Mouse (Mus musculus): ENCODE data around the gene Map1b. TPM values are rescaled to one million over a fixed set of nuclear protein-coding genes. Genes with fewer than 3 reads are reported as not detected.
A peak's percentile ranks its signal among the peaks of the same experiment; 100 is the strongest.

Map1b gene
- polyA plus RNA-seq, 1 experiment = 4.1 TPM

DNA sequence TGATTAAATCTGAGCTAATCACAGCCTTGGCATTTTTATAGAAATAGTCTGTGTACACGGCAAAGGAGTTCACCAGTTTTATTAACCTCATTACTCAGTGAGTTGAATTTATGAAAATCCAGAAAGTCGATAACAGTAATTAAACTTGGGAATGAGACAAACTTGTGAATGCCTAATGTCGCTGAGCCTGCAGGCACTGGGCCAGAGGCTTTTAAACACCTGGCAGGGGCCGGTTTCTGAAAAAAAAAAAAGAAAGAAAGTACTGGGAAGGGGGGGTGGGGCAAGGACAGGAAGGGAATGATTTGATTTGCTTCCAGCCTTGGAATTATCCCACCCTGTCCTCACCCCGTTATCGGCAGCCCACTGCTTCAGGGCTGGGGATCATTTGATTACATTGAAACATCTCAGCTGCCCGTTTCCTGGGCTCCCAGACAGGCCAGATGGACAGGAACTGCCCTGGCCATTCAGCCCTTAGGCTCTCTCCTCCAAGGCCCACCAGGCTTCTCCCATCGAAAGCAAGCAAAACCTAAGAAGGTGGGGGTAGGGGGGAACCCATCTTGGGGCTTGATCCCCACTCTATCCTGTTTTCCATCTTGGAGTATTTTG is 21.7 kb upstream of the Map1b start:
- WGBS = 30% methylated on average over 8 of the region's 8 CpGs
- peaks cover 8% of the 10 kb centered on the region for H3K4me1 ChIP-seq (ENCODE audit: control insufficient read depth, insufficient read depth, low read length)
- DNase-seq = no peak
- TF ChIP-seq POLR2A (IDR thresholded peaks at IDR 0.05; ENCODE audit: borderline replicate concordance, extremely low read depth, low read depth, low read length) = no peak
- TF ChIP-seq CTCF (IDR thresholded peaks at IDR 0.05; ENCODE audit: insufficient read depth, low read length) = no peak
- no peak overlapping the region for H3K4me3 ChIP-seq (replicated peaks; ENCODE audit: extremely low read depth, low read depth, low read length)

DNA sequence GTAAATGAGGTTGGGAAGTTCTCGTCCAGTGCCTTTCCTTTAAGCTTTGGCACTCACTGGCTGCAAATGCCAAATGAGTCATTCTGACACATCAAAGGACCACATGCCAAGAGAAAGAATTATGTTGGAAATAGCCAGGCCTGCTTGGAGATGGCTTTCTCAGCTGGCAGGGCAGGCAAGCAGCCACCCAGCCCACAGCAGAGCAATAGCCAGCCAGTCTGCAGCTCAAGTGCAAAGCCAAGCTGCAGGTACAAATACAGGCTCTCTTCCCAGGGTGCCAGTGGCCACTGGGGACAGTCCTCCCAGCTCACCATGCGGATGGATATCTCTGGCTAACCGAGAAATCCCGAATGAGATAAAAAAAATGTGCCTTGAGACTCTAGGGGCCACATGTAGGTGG is 12.1 kb upstream of the Map1b start:
- WGBS = 79% methylated on average over 4 of the region's 4 CpGs
- Histone ChIP-seq H3K4me1 (ENCODE audit: control insufficient read depth, insufficient read depth, low read length) (no peaks in the 10 kb centered on the region), H3K4me3 (replicated peaks; ENCODE audit: extremely low read depth, low read depth, low read length) (no peak overlapping the region)
- DNase-seq = no peak
- TF ChIP-seq CTCF (IDR thresholded peaks at IDR 0.05; ENCODE audit: insufficient read depth, low read length) = no peak
- no peak for TF ChIP-seq POLR2A (IDR thresholded peaks at IDR 0.05; ENCODE audit: borderline replicate concordance, extremely low read depth, low read depth, low read length)

DNA sequence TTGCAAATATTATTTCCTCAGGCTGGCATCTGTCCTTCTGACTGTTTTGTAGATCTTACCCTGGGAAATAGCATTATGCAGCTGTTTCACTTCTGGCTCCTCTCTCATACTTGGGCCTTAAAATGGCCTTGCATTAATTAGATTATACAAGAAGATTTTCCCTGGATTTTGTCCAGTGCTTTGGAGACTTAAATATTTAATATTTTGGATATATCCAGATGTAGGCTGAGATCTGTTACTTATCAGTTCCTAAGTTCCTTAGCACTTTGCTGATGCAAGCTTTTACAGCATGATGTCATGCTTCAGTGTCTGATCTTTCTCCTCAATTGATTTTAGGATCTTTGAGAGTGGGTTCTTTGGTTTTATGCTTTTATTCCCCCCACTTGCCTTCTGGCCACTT is 11.6 kb upstream of the Map1b start:
- Histone ChIP-seq H3K4me1 (ENCODE audit: control insufficient read depth, insufficient read depth, low read length) (no peaks in the 10 kb centered on the region), H3K4me3 (replicated peaks; ENCODE audit: extremely low read depth, low read depth, low read length) (no peak overlapping the region)
- TF ChIP-seq POLR2A (IDR thresholded peaks at IDR 0.05; ENCODE audit: borderline replicate concordance, extremely low read depth, low read depth, low read length) = no peak
- no peak for TF ChIP-seq CTCF (IDR thresholded peaks at IDR 0.05; ENCODE audit: insufficient read depth, low read length)
- DNase-seq = no peak

DNA sequence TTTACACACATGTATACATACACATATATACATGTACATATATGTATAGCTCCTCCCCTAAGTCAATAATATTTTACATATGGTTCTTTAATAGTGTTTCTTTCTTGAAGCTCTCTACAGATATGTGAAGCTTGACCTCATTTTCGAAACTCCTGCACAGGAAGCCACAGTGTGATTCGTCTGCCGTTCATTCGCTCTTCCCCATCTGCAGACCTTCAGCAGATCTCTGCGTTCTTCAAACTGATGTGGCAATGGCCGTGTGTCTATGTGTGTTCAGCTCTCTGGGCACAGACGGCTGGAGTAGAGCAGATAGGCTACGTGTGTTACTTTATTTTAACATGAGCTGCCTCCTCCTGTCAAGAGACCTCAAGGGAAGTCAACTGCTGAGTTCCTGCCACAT is 9.2 kb upstream of the Map1b start:
- Histone ChIP-seq H3K4me1 (ENCODE audit: control insufficient read depth, insufficient read depth, low read length) (no peaks in the 10 kb centered on the region), H3K4me3 (replicated peaks; ENCODE audit: extremely low read depth, low read depth, low read length) (no peak overlapping the region)
- DNase-seq = no peak
- TF ChIP-seq POLR2A (IDR thresholded peaks at IDR 0.05; ENCODE audit: borderline replicate concordance, extremely low read depth, low read depth, low read length) = no peak
- no peak for TF ChIP-seq CTCF (IDR thresholded peaks at IDR 0.05; ENCODE audit: insufficient read depth, low read length)
- 67% methylated on average over 8 of the region's 8 CpGs for WGBS

DNA sequence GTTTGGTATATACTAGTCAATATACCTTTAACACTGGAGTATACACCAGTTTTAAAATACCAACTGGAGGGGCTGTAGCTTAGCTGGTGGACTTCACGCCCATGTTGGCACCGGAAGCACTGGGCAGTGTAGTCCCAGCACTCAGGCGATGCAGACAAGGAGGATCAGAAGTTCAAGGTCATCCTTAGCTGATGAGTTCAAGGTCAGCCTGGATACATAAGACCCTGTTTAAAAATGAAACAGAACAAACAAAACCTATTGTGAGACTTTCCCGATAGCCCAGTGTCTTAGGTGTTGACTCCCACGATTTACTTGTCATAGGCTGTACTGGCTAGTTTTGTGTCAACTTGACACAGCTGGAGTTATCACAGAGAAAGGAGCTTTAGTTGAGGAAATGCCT is 1.5 kb upstream of the Map1b start:
- Histone ChIP-seq H3K4me1 (ENCODE audit: control insufficient read depth, insufficient read depth, low read length) (peaks cover 5% of the 10 kb centered on the region; the same call in 1 of the 2 replicates), H3K4me3 (replicated peaks; ENCODE audit: extremely low read depth, low read depth, low read length) (no peak overlapping the region)
- no peak for DNase-seq
- 94% methylated on average over 5 of the region's 5 CpGs for WGBS
- no peak for TF ChIP-seq POLR2A (IDR thresholded peaks at IDR 0.05; ENCODE audit: borderline replicate concordance, extremely low read depth, low read depth, low read length)
- TF ChIP-seq CTCF (IDR thresholded peaks at IDR 0.05; ENCODE audit: insufficient read depth, low read length) = no peak

DNA sequence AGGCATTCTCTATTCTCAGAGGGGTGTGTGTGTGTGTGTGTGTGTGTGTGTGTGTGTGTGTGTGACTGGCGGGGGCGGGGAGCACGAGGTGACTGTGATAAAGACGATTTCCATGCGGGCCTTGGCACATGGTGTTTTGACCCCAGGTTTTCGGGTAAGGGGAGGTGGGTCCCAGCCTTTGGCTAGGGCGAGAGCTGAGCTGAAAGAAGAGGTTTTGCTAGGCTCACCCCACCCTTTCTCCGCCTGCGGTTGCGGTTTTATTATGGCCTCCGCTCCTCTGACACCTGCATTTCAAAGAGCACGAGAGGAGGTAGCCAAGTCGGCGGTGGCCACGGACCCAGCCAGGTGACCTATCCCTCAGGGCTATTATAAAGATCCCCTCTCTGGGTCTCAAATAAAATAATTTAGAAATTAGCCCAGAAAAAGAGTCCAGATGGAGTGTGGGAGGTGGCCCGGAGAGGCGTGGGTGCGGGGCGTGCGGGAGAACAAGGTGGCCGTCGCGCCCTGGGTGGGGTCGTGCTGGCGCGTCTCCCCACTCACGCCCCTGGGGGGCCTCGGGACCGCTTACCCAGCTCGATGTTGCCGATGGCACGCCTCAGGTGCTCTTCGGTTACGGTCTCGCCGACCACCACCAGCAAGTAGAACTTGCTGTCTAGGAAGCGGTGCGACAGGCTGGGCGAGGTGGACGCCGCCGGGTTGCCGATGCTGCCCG is 448 bp downstream of the Map1b start:
- peak; percentile 22 for DNase-seq
- TF ChIP-seq CTCF (IDR thresholded peaks at IDR 0.05; ENCODE audit: insufficient read depth, low read length) (no peak), POLR2A (IDR thresholded peaks at IDR 0.05; ENCODE audit: borderline replicate concordance, extremely low read depth, low read depth, low read length) (no peak)
- H3K4me1 ChIP-seq (ENCODE audit: control insufficient read depth, insufficient read depth, low read length) = peaks cover 5% of the 10 kb centered on the region; the same call in 1 of the 2 replicates
- under 1% methylated on average over 42 of the region's 44 CpGs for WGBS
- peak overlapping the region; percentile 78 for H3K4me3 ChIP-seq (replicated peaks; ENCODE audit: extremely low read depth, low read depth, low read length)

DNA sequence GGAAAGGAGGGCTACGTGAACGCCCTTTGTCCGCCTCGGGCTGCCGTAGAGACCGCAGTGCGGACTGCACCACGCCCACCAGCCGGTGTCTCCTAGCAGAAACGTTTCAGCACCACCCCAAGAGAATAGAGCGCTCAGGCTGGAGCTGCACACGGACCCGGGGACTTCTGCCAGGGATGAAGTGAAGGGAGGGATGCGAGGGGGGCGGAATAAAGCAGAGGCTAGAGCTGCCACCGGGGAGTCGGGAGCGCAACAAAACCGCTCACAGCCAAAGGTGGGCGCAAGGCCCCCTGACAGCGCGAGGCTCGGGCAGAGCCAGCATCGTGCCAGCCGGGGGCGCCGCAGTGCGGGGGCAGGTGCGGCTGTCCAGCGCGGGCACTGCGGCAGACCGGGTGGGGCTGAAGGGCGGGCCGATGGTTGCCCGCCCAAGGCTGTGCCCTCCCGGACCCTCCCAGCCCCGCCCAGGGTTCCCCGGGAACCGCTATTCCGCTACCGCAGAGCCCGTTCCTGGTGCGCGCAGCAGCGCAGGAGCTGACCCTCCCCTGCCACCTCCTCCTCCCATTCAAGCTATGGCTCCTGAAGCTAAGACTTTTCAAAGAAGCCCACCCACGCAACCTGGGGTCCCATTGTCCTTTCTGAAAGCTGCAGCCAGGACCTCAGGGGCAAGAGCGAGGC is 1.3 kb downstream of the Map1b start:
- peak overlapping the region; percentile 78 for H3K4me3 ChIP-seq (replicated peaks; ENCODE audit: extremely low read depth, low read depth, low read length)
- DNase-seq = peak; percentile 47
- WGBS = 1% methylated on average over 48 of the region's 48 CpGs
- TF ChIP-seq CTCF (IDR thresholded peaks at IDR 0.05; ENCODE audit: insufficient read depth, low read length) = no peak
- TF ChIP-seq POLR2A (IDR thresholded peaks at IDR 0.05; ENCODE audit: borderline replicate concordance, extremely low read depth, low read depth, low read length) = no peak
- H3K4me1 ChIP-seq (ENCODE audit: control insufficient read depth, insufficient read depth, low read length) = peaks cover 5% of the 10 kb centered on the region; the same call in 1 of the 2 replicates

DNA sequence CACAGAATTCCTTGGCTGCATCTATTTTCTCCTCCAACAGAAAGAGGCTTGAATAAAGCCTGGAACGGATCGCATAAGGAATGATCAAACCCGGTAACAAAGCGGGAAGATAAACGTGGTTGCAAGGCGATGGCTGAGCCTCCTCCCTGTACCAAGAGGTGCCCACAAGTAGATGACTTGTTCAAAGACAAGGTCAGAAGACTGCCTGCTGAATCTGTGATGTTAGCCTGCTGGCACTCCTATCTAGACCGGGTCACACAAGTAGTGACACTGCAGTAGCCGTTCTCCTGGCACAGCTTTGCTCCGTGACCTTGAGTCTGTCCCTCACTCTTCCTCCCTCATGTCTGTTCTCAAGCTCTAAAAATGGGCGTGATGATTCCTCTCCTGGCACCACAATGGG is 2.4 kb downstream of the Map1b start:
- DNase-seq = peak; percentile 5
- 24% methylated on average over 10 of the region's 10 CpGs for WGBS
- Histone ChIP-seq H3K4me1 (ENCODE audit: control insufficient read depth, insufficient read depth, low read length) (peaks cover 5% of the 10 kb centered on the region; the same call in 1 of the 2 replicates), H3K4me3 (replicated peaks; ENCODE audit: extremely low read depth, low read depth, low read length) (no peak overlapping the region)
- TF ChIP-seq POLR2A (IDR thresholded peaks at IDR 0.05; ENCODE audit: borderline replicate concordance, extremely low read depth, low read depth, low read length) (no peak), CTCF (IDR thresholded peaks at IDR 0.05; ENCODE audit: insufficient read depth, low read length) (no peak)

DNA sequence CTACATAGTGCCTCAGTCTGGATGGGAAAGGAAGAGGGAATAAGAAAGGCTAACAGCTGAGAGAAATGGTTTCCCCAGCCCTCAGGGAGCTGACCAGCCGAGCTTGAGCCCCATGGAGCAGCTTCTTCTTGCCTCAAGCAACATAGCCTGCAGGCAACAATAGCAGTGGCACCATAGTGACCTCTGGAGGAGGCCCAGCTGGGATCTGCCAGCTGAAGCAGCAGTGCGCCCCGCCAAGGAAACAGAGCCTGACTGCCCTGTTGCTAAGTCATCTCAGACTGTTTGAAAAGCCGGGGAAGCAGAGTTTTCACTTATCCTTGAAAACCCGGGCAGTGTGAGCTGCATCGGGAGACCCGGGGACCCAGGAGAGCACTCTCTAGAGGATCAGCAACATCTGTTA is 3.2 kb downstream of the Map1b start:
- peaks cover 5% of the 10 kb centered on the region; the same call in 1 of the 2 replicates for H3K4me1 ChIP-seq (ENCODE audit: control insufficient read depth, insufficient read depth, low read length)
- TF ChIP-seq POLR2A (IDR thresholded peaks at IDR 0.05; ENCODE audit: borderline replicate concordance, extremely low read depth, low read depth, low read length) = no peak
- TF ChIP-seq CTCF (IDR thresholded peaks at IDR 0.05; ENCODE audit: insufficient read depth, low read length) = peak; percentile 39; the same call in 1 of the 2 replicates
- H3K4me3 ChIP-seq (replicated peaks; ENCODE audit: extremely low read depth, low read depth, low read length) = no peak overlapping the region
- 15% methylated on average over 7 of the region's 7 CpGs for WGBS
- DNase-seq = peak; percentile 30
